Mouse (Mus musculus): ENCODE results near the gene Tmprss13.
A peak's percentile ranks its signal among the peaks of the same experiment; 100 is the strongest.

DNA sequence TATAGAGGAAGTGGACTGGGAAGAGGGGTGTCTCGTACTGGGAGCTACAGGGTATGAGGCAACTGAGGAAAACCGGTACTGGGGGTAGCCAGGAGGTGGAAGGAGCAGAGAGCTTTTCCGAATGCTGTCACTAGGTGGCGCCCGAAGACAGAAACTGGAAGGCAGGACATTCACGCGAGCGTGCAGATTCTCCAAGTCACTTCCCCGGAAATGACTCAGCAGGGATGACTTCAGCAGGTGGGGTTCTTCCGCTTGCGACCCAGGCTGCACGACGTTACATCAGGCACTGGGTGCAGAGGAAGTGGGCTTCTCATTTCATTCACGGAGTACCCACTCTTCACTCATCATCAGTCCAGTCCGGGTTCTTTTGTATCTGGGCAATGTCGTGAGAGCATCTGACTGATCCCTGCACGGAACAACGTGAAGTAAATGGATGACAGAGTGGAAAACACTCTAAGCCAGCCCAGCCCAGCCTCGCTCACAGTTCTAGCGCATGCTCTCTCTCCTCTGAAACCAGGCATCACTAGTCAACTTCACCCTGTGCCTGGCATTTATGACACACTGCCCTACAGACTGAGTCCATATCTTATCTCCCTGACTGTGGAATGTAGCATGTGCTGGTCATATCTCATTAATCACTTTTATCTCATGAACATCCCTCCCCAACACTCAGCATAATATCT is 18.3 kb upstream of the Tmprss13 start:
- TF ChIP-seq POLR2A (IDR thresholded peaks at IDR 0.05; ENCODE audit: borderline replicate concordance, control insufficient read depth, low read depth, low read length), result no peak
- TF ChIP-seq CTCF (IDR thresholded peaks at IDR 0.05; ENCODE audit: control insufficient read depth, insufficient read depth, low read length), result peak; percentile 90
